ENCODE assay signal across 13 mouse cellular contexts in the genomic region with DNA sequence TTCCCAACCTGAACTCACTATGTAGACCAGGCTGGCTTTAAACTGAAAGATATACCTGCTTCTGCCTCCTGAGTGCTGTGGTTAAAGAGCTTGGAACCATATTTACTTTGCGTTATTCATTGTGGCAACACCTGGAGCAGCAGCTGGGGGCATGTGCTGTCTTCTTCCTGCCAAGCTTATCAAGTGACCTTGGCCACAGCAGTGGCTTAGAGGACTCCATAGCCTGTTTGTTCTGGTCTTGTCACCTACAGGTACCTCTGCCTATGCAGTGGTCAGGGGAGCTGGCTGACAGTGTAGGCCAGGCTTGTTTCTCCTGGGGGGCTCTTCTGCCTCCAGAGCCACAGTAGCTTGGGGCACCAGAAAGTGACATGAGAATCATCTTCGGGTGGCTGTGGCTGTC. TPM values are rescaled to one million over a fixed set of nuclear protein-coding genes. Genes with fewer than 3 reads are reported as not detected.
DNase-seq lines count a peak whose midpoint lies in the region; ATAC-seq and TF ChIP-seq lines count a peak whose summit lies in the region.
"Had no signal": no experiment of that assay in that cellular context is flagged by ENCODE, and none has a peak within 500 bp of the region (broad histone marks: within the 10 kb centered on the region; RNA-seq: fewer than 3 reads in every experiment).

No protein-coding gene starts in this region.

- peaks cover 3% of the 10 kb centered on the region; the same call in 1 of the 2 replicates for H3K4me1 ChIP-seq in liver, embryonic 15.5 days (replicated peaks)
- no peaks in the 10 kb centered on the region for H3K4me1 ChIP-seq in stomach, postnatal 0 days (replicated peaks; ENCODE audit: control insufficient read depth, insufficient read depth)
- H3K4me1 ChIP-seq in heart, embryonic 11.5 days (ENCODE audit: control insufficient read depth, insufficient read depth, low read length), result no peaks in the 10 kb centered on the region
- H3K4me1 ChIP-seq: embryonic facial prominence, embryonic 12.5 days; hindbrain, embryonic 10.5 days; kidney, embryonic 15.5 days; midbrain, embryonic 10.5 days had no signal

- H3K9ac ChIP-seq in liver, embryonic 15.5 days, result no peak overlapping the region
- no peak overlapping the region for H3K9ac ChIP-seq in stomach, postnatal 0 days (ENCODE audit: low read length)
- H3K9ac ChIP-seq in heart, embryonic 11.5 days (ENCODE audit: low read depth, low read length), result no peak overlapping the region
- H3K9ac ChIP-seq: embryonic facial prominence, embryonic 12.5 days; forebrain, postnatal 0 days; kidney, embryonic 15.5 days had no signal

- H3K36me3 ChIP-seq in liver, embryonic 15.5 days (replicated peaks), result 0 out of 2 replicates have a peak, but pooled peaks cover 6% of the 10 kb centered on the region
- H3K36me3 ChIP-seq in stomach, postnatal 0 days (ENCODE audit: control insufficient read depth, insufficient read depth, low read length), result no peaks in the 10 kb centered on the region
- H3K36me3 ChIP-seq in heart, embryonic 11.5 days (ENCODE audit: control insufficient read depth, insufficient read depth, low read length), result no peaks in the 10 kb centered on the region
- H3K36me3 ChIP-seq: embryonic facial prominence, embryonic 12.5 days; hindbrain, embryonic 10.5 days; kidney, embryonic 15.5 days; midbrain, embryonic 10.5 days had no signal

- TF ChIP-seq CTCF in stomach, postnatal 0 days (IDR thresholded peaks at IDR 0.05; ENCODE audit: low read depth), result no peak

- no peaks in the 10 kb centered on the region for H3K27me3 ChIP-seq in liver, embryonic 15.5 days
- H3K27me3 ChIP-seq in stomach, postnatal 0 days (ENCODE audit: control insufficient read depth, insufficient read depth, low read length), result no peaks in the 10 kb centered on the region
- H3K27me3 ChIP-seq in heart, embryonic 11.5 days (ENCODE audit: control insufficient read depth, insufficient read depth, low read length), result no peaks in the 10 kb centered on the region
- H3K27me3 ChIP-seq: embryonic facial prominence, embryonic 12.5 days had no signal

- WGBS in liver, embryonic 15.5 days (ENCODE audit: insufficient replicate concordance), result 66% methylated on average over 2 of the region's 2 CpGs
- 80% methylated on average over 2 of the region's 2 CpGs for WGBS in stomach, postnatal 0 days
- 65% methylated on average over 2 of the region's 2 CpGs for WGBS in heart, embryonic 11.5 days (ENCODE audit: insufficient replicate concordance)

- no peak for TF ChIP-seq EP300 in stomach, postnatal 0 days (optimal IDR thresholded peaks at IDR 0.05)

- peak; percentile 11 for DNase-seq in adrenal gland, postnatal 10 days
- DNase-seq in adrenal gland, adult 18-20 months (ENCODE audit: low spot score in 2 of 2), result no peak
- DNase-seq in liver, result no peak
- no peak for DNase-seq in stomach, postnatal 0 days (ENCODE audit: low spot score)
- DNase-seq in thymus, postnatal 4 days, result peak; percentile 47
- no peak for DNase-seq in T-cell, adult 2 months (ENCODE audit: low spot score)

- H3K4me3 ChIP-seq in liver, embryonic 15.5 days (replicated peaks), result no peak overlapping the region
- H3K4me3 ChIP-seq in stomach, postnatal 0 days (ENCODE audit: low read depth, low read length), result no peak overlapping the region
- no peak overlapping the region for H3K4me3 ChIP-seq in heart, embryonic 11.5 days (ENCODE audit: low read depth, low read length)
- H3K4me3 ChIP-seq: embryonic facial prominence, embryonic 12.5 days; hindbrain, embryonic 10.5 days; kidney, embryonic 15.5 days; midbrain, embryonic 10.5 days had no signal

- H3K27ac ChIP-seq in liver, embryonic 15.5 days (replicated peaks), result 0 out of 2 replicates have a peak overlapping the region, but pooled peaks have one; percentile 4
- H3K27ac ChIP-seq in stomach, postnatal 0 days (replicated peaks), result no peak overlapping the region
- no peak overlapping the region for H3K27ac ChIP-seq in heart, embryonic 11.5 days (ENCODE audit: low read depth, low read length)
- H3K27ac ChIP-seq: embryonic facial prominence, embryonic 12.5 days; hindbrain, embryonic 10.5 days; kidney, embryonic 15.5 days had no signal

- H3K9me3 ChIP-seq in liver, embryonic 15.5 days (replicated peaks), result no peaks in the 10 kb centered on the region
- no peaks in the 10 kb centered on the region for H3K9me3 ChIP-seq in stomach, postnatal 0 days (ENCODE audit: control insufficient read depth, low read length)
- H3K9me3 ChIP-seq in heart, embryonic 11.5 days (replicated peaks; ENCODE audit: control insufficient read depth, low read length), result no peaks in the 10 kb centered on the region
- H3K9me3 ChIP-seq: embryonic facial prominence, embryonic 12.5 days; hindbrain, embryonic 10.5 days; kidney, embryonic 15.5 days; midbrain, embryonic 10.5 days had no signal

- H3K4me2 ChIP-seq in liver, embryonic 15.5 days, result no peak overlapping the region
- no peak overlapping the region for H3K4me2 ChIP-seq in stomach, postnatal 0 days (replicated peaks; ENCODE audit: low read depth)
- no peak overlapping the region for H3K4me2 ChIP-seq in heart, embryonic 11.5 days
- H3K4me2 ChIP-seq: embryonic facial prominence, embryonic 12.5 days; kidney, embryonic 15.5 days had no signal

- no peak for ATAC-seq in liver, embryonic 15.5 days (ENCODE audit: insufficient read depth)
- ATAC-seq in stomach, postnatal 0 days (ENCODE audit: low FRiP score, low TSS enrichment), result peak; percentile 65
- no peak; the same call in 1 of the 2 replicates for ATAC-seq in heart, embryonic 11.5 days (replicated peaks; ENCODE audit: insufficient number of reproducible peaks, low FRiP score, low TSS enrichment)

RNA-seq across cellular contexts. Expression of a gene that starts 12.4 kb away (rescaled TPM):
- 1 to 10 TPM; 4.7 to 5.0 TPM for total RNA-seq in adrenal gland, postnatal 10 days (2021)
- 1 to 10 TPM; 1.7 to 4.0 TPM for total RNA-seq in adrenal gland, adult 18-20 months (2021)
- polyA plus RNA-seq in liver, embryonic 15.5 days (2015; fragmentation: Nextera tagmentation; extraction: Ambion mirVana), result 6.2 and 7.3 TPM in 2 replicates
- polyA plus RNA-seq in stomach, postnatal 0 days (2015; fragmentation: Nextera tagmentation; extraction: Ambion mirVana), result 0.80 and 1.1 TPM in 2 replicates
- 0.46 and 0.68 TPM in 2 replicates for polyA plus RNA-seq in heart, embryonic 11.5 days (2014; fragmentation: Nextera tagmentation; extraction: Ambion mirVana)

RNA-seq across cellular contexts. Expression of a gene that starts 34.6 kb away (rescaled TPM):
- total RNA-seq in adrenal gland, postnatal 10 days (2021), result 100 to 1,000 TPM; 189 to 268 TPM
- total RNA-seq in adrenal gland, adult 18-20 months (2021), result 10 to 100 TPM; 86.4 to 88.8 TPM
- polyA plus RNA-seq in liver, embryonic 15.5 days (2015; fragmentation: Nextera tagmentation; extraction: Ambion mirVana), result 162 and 175 TPM in 2 replicates
- 113 and 115 TPM in 2 replicates for polyA plus RNA-seq in stomach, postnatal 0 days (2015; fragmentation: Nextera tagmentation; extraction: Ambion mirVana)
- polyA plus RNA-seq in heart, embryonic 11.5 days (2014; fragmentation: Nextera tagmentation; extraction: Ambion mirVana), result 80.8 and 87.8 TPM in 2 replicates

RNA-seq across cellular contexts. Expression of a gene that starts 37.0 kb away (rescaled TPM):
- 10 to 100 TPM; 31.7 to 38.2 TPM for total RNA-seq in adrenal gland, postnatal 10 days (2021)
- 10 to 100 TPM; 26.8 to 34.5 TPM for total RNA-seq in adrenal gland, adult 18-20 months (2021)
- polyA plus RNA-seq in liver, embryonic 15.5 days (2015; fragmentation: Nextera tagmentation; extraction: Ambion mirVana), result 3.1 and 4.4 TPM in 2 replicates
- polyA plus RNA-seq in stomach, postnatal 0 days (2015; fragmentation: Nextera tagmentation; extraction: Ambion mirVana), result 9.0 and 11.0 TPM in 2 replicates
- polyA plus RNA-seq in heart, embryonic 11.5 days (2014; fragmentation: Nextera tagmentation; extraction: Ambion mirVana), result 4.7 and 6.0 TPM in 2 replicates

RNA-seq across cellular contexts. Expression of a gene that starts 47.9 kb away (rescaled TPM):
- 10 to 100 TPM; 60.7 to 65.0 TPM for total RNA-seq in adrenal gland, postnatal 10 days (2021)
- total RNA-seq in adrenal gland, adult 18-20 months (2021), result 10 to 100 TPM; 27.9 to 29.5 TPM
- 74.2 and 84.8 TPM in 2 replicates for polyA plus RNA-seq in liver, embryonic 15.5 days (2015; fragmentation: Nextera tagmentation; extraction: Ambion mirVana)
- polyA plus RNA-seq in stomach, postnatal 0 days (2015; fragmentation: Nextera tagmentation; extraction: Ambion mirVana), result 79.8 and 84.5 TPM in 2 replicates
- polyA plus RNA-seq in heart, embryonic 11.5 days (2014; fragmentation: Nextera tagmentation; extraction: Ambion mirVana), result 184 and 197 TPM in 2 replicates

Comparison
In these comparisons a context has a peak if more than half of its experiments do, and no peak if none do; other contexts are left out.
1. DNase-seq: peak in adrenal gland, postnatal 10 days (single experiment) and thymus, postnatal 4 days (single experiment); none in adrenal gland, adult 18-20 months (0 of 2), liver (single experiment), stomach, postnatal 0 days (single experiment) and T-cell, adult 2 months (single experiment).